Mouse (Mus musculus) limb, embryonic 14.5 days (tissue): ENCODE data around the gene Dcaf15. TPM values are rescaled to one million over a fixed set of nuclear protein-coding genes. Genes with fewer than 3 reads are reported as not detected.

Source experiments
- ATAC-seq: fragments of 200-750 bp; cut with Nextera tagmentation; 2 replicates; pipeline ENCODE4 v1.8.0; 2017; ENCODE audit warnings: low read depth, moderate number of reproducible peaks, moderate TSS enrichment; ENCODE audit not compliant: low FRiP score
- DNase-seq: peaks from one replicate; pipeline ENCODE4 v3.0.0-alpha.2; 2015; ENCODE audit warnings: low spot score
- H3K27ac ChIP-seq: fragments of 300-500 bp; sonication (generic); replicated peaks from 2 replicates; pipeline ENCODE4 v1.5.1; 2014; ENCODE audit warnings: low read depth, mild to moderate bottlenecking, low read length, moderate library complexity, mixed read lengths
- H3K27me3 ChIP-seq: fragments of 300-500 bp; sonication (generic); 2 replicates; pipeline ENCODE4 v1.6.1; 2014; ENCODE audit warnings: low read length, mixed read lengths; ENCODE audit not compliant: control insufficient read depth, insufficient read depth
- H3K36me3 ChIP-seq: fragments of 300-500 bp; sonication (generic); 2 replicates; pipeline ENCODE4 v1.6.1; 2014; ENCODE audit warnings: mild to moderate bottlenecking, low read length, moderate library complexity, mixed read lengths; ENCODE audit not compliant: control insufficient read depth, insufficient read depth
- H3K4me1 ChIP-seq: fragments of 300-500 bp; sonication (generic); 2 replicates; pipeline ENCODE4 v1.6.1; 2014; ENCODE audit warnings: antibody characterized with exemption, low read length, mixed read lengths; ENCODE audit not compliant: control insufficient read depth, insufficient read depth
- H3K4me2 ChIP-seq: fragments of 300-500 bp; sonication (generic); replicated peaks from 2 replicates; pipeline ENCODE4 v1.6.1; 2014; ENCODE audit warnings: low read depth, mild to moderate bottlenecking, low read length, moderate library complexity; ENCODE audit not compliant: severe bottlenecking
- H3K4me3 ChIP-seq: fragments of 300-500 bp; sonication (generic); replicated peaks from 2 replicates; pipeline ENCODE4 v1.5.1; 2014; ENCODE audit warnings: low read length
- H3K9ac ChIP-seq: fragments of 300-500 bp; sonication (generic); 2 replicates; pipeline ENCODE4 v1.6.1; 2014; ENCODE audit warnings: mild to moderate bottlenecking, low read depth, low read length, moderate library complexity; ENCODE audit not compliant: severe bottlenecking
- H3K9me3 ChIP-seq: fragments of 300-500 bp; sonication (generic); 2 replicates; pipeline ENCODE4 v1.6.1; 2016; ENCODE audit warnings: low read length; ENCODE audit not compliant: control insufficient read depth
- POLR2A ChIP-seq: fragments of 200-500 bp; IDR thresholded peaks from 2 replicates; pipeline ENCODE4 v1.8.0; 2012; ENCODE audit warnings: inconsistent platforms, mild to moderate bottlenecking, moderate library complexity, borderline replicate concordance; ENCODE audit not compliant: insufficient read depth, insufficient read length; ENCODE audit errors: extremely low read depth
- WGBS: fragments of 180-500 bp; shearing (Covaris S2); extraction: QIAGEN DNeasy Blood & Tissue Kit; methylation state at CpG from one replicate; pipeline ENCODE4 v1.1.7; 2014; 5-methylcytosine and 5-hydroxymethylcytosine counted together
- polyA plus RNA-seq, 2 experiments: library from polyadenylated mRNA; depleted of rRNA in 1 of 2; stranded (reverse) in 1 of 2; unstranded in 1 of 2; fragments of >200 nt; fragmentation: Nextera tagmentation in 1 of 2; extraction: Ambion mirVana in 1 of 2; gene quantifications; 2 replicates each; pipeline versions ENCODE4 v1.2.1 to v1.2.3; 2012 to 2014

Dcaf15 gene
- polyA plus RNA-seq (2012; rRNA removed) (79.5 and 103 TPM in 2 replicates), polyA plus RNA-seq (2014; fragmentation: Nextera tagmentation; extraction: Ambion mirVana) (8.7 and 11.5 TPM in 2 replicates)

DNA sequence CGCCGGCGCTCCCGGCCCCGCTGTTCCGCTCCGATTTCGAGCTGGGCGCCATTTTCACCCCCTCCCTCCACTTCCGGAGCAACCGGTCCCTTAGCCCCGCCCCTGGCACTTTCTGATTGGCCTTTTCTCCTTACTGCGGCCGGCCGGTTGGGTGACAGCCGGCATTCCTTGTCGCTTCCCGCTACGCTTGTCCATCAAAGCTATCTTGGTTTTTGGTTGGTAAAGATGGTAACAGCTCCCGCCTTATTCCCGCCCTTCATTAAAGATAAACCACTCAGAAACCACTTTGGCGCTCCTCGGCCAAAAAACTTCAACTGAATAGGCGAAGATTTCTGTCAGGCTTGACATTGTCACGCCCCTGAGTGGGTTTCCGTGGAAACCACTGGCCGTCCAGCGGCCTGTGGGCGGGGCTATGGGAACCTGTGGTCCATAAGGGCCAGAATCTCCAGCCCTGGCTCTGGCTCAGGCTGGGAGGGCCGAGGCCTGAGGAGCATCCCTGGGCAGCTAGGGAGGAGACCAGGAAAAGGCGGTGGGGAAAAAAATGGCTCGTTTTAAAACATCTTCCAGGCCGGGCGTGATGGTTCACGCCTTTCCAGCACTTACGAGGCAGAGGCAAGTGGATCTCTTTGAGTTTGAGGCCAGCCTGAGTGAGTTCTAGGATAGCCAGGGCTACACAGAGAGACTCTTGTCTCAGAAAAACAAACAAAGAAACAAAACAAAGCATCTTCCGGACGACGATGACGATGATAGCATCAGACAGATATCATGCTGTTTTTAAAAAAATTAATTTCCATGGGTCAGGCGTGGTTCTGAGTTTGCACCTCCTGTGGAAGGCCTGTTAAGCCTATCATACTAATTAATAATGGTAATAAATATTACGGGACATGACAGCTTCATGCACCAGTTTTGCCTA lies at the start of gene Dcaf15:
Gene Dcaf15, minus strand, starts transcription at position 72 of the 913 bp plus-strand sequence.
- 9% methylated on average over 35 of the region's 42 CpGs for WGBS
- Histone ChIP-seq H3K27me3 (no peaks in the 10 kb centered on the region), H3K9ac (peak within 1 kb of the TSS; percentile 82), H3K4me1 (peaks cover 11% of the 10 kb centered on the region), H3K36me3 (peaks cover 21% of the 10 kb centered on the region), H3K27ac (peak within 1 kb of the TSS; percentile 90), H3K9me3 (no peaks in the 10 kb centered on the region), H3K4me2 (peak within 1 kb of the TSS; percentile 74), H3K4me3 (peak within 1 kb of the TSS; percentile 68)
- TF ChIP-seq POLR2A = peak; percentile 76; the same call in 1 of the 2 replicates
- DNase-seq (peak; percentile 100), ATAC-seq (peak; percentile 97)

DNA sequence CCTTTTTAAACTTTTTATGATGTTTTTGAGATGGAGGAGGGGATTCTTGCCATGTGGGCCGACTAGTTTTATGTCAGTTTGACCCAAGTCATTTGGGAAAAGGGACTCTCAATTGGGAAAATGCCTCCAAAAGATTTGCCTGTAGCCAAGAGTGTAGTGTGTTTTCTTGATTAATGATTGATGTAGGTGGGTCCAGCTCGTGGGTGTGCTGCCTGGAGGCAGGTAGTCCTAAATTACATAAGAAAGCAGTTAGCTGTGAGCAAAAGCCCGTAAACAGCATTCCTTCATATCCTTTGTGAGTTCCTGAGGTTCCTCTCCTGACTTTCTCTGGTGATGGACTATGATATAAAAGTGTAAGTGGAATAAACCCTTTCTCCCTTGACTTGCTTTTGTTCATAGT lies 44.6 kb upstream of the Dcaf15 start:
- H3K4me3 ChIP-seq = no peak overlapping the region
- H3K36me3 ChIP-seq = peaks cover 4% of the 10 kb centered on the region
- DNase-seq = no peak
- no peaks in the 10 kb centered on the region for H3K27me3 ChIP-seq
- TF ChIP-seq POLR2A = no peak
- H3K27ac ChIP-seq = no peak overlapping the region
- H3K4me1 ChIP-seq = peaks cover 14% of the 10 kb centered on the region
- no peak overlapping the region for H3K4me2 ChIP-seq
- ATAC-seq = no peak
- H3K9me3 ChIP-seq = no peaks in the 10 kb centered on the region
- WGBS = 42% methylated on average over 3 of the region's 3 CpGs
- no peak overlapping the region for H3K9ac ChIP-seq

DNA sequence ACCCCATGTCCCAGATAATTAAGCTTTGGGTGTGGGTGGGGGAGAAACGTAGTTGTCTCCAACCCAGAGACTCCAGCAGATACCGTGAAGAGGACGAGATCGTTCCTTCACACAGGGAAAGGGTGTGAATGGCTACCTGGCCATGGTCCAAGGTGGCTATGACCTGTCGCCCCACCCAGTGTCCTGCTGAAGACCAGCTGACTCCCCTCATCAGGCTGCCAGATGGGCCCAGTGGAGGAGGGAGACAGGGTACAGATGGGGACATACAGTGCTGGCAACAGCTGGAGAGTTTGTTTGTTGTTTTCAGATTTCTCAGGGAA lies 43.9 kb upstream of the Dcaf15 start:
- Histone ChIP-seq H3K4me1 (peaks cover 14% of the 10 kb centered on the region), H3K4me2 (no peak overlapping the region), H3K36me3 (peaks cover 10% of the 10 kb centered on the region), H3K27ac (no peak overlapping the region), H3K4me3 (peak overlapping the region; percentile 65; the same call in 1 of the 2 replicates), H3K9me3 (no peaks in the 10 kb centered on the region), H3K9ac (no peak overlapping the region), H3K27me3 (no peaks in the 10 kb centered on the region)
- DNase-seq = no peak
- no peak for TF ChIP-seq POLR2A
- WGBS = 92% methylated on average over 5 of the region's 5 CpGs
- ATAC-seq = no peak

DNA sequence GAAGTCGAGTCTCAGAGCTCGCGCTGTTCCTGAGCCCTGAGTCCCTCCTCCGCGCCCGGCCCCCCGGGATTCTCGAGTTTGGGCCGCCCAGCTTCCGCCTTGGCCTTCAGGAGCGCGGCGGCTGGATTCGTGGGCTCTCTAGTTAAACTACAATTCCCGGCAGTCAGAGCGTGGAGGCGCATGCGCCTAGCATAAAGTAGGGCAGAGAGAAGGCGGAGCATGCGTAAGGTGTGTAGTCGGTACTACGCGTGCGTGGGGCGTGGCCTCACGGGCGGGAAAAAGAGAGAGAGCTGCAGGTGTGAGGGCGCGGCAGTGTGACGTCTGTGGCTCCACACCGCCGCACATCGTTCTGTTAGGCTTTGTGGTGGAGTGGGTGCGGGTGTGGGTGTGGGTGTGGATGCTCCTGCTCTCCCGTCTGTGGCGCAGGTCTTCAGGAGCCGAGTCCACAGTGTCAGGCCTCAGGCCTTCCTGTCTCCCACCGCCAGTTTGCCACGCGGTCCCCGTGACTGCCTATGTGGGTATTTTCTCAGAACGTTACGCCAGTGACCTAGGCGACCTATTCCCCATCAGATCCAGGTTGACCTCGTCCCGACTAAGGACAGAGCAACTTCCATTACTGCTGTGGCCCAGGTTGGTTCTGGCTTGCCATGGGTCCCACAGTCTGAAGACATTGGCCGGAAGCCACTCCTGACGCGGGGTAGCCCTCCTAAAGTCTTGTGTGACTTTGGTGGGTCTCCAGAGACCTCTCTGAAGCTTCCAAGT lies 43.4 kb upstream of the Dcaf15 start, which contains the start of the genes Cc2d1a and 4930432K21Rik:
Gene Cc2d1a, minus strand, starts transcription at position 168 of the 762 bp plus-strand sequence.
Gene 4930432K21Rik, plus strand, starts transcription at position 257 of the 762 bp plus-strand sequence.
- H3K9ac ChIP-seq = peak within 1 kb of the TSS; percentile 78
- 19% methylated on average over 48 of the region's 49 CpGs for WGBS

DNA sequence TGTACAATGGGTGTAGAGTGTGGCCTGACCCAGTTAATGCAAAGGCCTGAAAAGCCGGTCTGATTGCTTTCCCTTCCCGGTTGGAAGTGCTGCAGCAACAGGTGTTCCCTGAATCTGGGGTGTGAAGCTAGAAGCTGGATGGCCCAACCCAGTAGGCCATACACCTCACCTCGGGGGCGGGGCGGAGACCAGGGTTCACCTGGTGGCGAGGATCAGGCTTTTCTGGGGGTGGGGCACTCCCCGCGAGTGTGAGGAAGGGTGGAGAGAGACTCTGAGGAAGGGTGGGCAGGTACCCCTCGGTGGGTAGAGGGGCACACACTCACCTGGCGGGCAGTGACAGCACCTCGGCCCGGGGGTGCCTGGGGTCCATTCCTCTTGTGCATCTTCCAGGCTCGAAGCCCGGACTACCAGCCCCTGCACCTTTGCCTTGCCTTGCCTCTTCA lies 42.8 kb upstream of the Dcaf15 start:
- TF ChIP-seq POLR2A = no peak
- Histone ChIP-seq H3K36me3 (peaks cover 22% of the 10 kb centered on the region), H3K9me3 (no peaks in the 10 kb centered on the region), H3K4me1 (peaks cover 14% of the 10 kb centered on the region), H3K4me3 (peak overlapping the region; percentile 65), H3K4me2 (peak overlapping the region; percentile 83), H3K27ac (0 out of 2 replicates have a peak overlapping the region, but pooled peaks have one; percentile 26), H3K9ac (peak overlapping the region; percentile 78), H3K27me3 (no peaks in the 10 kb centered on the region)
- peak; percentile 44 for DNase-seq
- WGBS = 6% methylated on average over 14 of the region's 14 CpGs
- peak; percentile 27; the same call in 1 of the 2 replicates for ATAC-seq

More for the DNA sequence above, 43.4 kb upstream of the Dcaf15 start, which contains the start of the genes Cc2d1a and 4930432K21Rik:
- Histone ChIP-seq H3K4me3 (peak within 1 kb of the TSS; percentile 65), H3K27me3 (no peaks in the 10 kb centered on the region), H3K4me2 (peak within 1 kb of the TSS; percentile 83), H3K9me3 (no peaks in the 10 kb centered on the region), H3K4me1 (peaks cover 14% of the 10 kb centered on the region), H3K36me3 (peaks cover 16% of the 10 kb centered on the region), H3K27ac (0 out of 2 replicates have a peak within 1 kb of the TSS, but pooled peaks have one; percentile 26)
- DNase-seq = peak; percentile 97
- ATAC-seq = peak; percentile 95
- peak; percentile 61; the same call in 1 of the 2 replicates for TF ChIP-seq POLR2A
